Mouse (Mus musculus) right cerebral cortex, adult 2 months (tissue): ENCODE measurements around the gene Fkrp.
A peak's percentile ranks its signal among the peaks of the same experiment; 100 is the strongest.

Experiments
- DNase-seq, 2 experiments: peaks; one replicate each; pipeline ENCODE4 v3.0.0; 2021 to 2022; ENCODE audit warnings: low spot score in 2 of 2

Gene Fkrp

DNA sequence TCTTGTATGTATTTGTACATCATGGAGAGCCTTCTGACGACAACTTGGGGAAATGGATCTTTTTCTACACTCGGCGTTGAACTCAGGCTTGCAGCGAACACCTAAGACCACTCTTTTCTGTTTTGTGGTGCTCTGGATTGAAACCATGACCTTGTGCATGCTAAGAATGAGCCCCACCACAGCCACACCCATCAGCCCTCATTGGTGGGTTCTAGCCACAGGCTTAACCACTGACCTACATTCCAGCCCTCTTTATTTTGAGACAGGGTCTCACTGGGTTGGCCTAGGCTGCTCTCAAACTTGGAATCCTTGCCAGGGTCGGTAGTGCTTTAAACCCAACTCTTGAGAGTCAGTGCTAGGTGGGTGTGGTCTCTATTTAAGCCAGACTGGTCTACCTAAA lies 21.6 kb downstream of the Fkrp start:
- DNase-seq, result no peak

DNA sequence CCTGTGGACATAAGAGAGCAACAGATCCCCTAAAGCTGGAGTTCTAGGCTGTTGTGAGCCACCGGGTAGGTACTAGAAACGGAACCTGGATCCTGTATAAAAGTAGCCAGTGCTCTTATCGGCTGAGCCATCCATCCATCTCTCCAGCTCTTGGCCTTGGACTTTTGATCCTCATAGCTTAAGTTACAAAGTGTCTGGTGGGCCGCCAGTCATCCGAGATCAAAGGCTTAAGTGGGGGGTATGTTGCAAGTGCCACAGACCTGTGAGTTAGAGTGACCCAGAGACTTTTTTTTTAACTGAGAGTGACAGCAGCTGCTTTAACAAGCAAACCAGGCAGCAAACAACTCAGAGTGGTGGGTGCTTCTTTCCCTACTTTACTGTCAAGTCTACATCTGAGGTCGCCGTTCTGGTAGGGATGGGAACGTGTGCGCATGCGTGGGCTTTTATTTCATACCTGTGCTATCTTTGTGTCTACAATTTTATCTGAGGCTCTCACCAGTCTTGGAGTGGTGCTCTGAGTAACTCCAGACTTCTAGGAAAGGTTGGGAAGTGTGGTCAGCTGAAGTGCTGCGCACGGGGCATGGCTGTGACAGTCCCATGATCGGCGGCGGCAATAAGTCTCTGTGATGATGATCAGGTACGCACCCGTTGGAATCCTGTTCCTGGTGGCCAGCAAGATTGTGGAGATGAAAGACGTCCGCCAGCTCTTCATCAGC lies 23.4 kb downstream of the Fkrp start:
- DNase-seq, result no peak

DNA sequence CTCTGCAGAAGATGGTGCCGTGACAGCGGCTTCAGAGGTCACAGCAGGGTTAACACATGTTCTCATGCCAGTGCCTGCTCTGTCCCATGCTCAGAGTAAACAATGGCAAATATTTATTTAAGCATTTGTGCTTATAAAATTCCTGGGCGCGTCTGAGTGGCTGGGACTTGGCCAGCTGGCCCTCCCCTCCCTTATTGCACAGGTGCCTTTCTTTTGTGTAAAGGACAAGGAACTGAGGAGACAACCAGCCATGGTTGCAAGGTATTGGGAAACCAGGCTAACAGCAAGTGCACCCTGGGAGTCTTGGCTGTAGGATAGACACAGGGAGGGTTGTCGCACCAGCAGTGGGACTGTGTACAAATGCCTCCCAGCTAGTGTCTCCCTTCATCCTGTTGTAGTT lies 24.2 kb downstream of the Fkrp start:
- no peak for DNase-seq

DNA sequence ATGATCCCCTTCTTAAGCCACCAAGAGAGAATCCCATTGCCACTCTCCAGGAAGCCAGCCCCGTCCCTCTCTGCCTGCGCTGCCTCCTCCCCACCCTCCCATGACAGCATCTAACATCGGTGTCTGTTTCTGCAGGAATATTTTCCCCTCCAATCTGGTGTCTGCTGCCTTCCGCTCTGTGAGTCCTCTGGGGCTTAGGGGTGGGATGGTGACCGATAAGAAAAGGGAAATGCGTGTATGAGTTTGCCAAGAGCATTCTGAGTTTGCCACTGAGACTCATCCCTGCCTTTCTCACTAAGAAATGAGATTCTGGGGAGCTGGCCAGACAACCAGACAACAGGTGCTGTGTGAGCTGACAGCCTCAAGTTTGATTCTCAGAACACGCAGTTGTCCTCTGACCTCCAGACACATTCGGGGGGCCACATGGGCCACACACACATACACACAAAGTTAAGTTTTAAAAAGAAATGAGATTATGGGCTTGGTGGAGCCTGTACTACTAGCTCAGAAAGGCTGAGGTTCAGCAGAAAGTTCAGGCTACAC lies 30.9 kb downstream of the Fkrp start:
- no peak for DNase-seq

DNA sequence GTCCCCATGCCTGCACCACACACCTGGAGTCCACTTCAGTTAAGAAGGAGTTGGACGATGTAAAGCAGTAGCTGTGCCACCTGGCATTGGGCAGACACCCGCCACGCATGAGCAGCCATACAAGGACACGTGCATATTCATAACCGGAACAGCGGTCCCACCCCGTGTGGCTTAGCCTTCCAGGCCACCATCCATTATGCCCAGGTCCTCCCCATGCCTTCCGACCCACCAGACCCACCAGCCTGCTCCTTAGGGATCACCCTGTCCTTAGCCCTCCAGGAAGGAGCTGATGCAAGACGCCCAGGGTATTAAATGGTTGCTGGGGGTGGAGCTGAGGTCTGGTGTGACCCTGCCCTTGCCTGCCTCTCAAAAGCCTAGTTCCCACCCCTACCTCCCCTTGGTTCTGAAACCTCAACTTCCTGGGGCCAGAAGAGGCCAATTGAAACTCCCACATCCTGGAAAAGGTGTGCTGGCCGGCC lies 32.0 kb downstream of the Fkrp start:
- DNase-seq, result no peak

DNA sequence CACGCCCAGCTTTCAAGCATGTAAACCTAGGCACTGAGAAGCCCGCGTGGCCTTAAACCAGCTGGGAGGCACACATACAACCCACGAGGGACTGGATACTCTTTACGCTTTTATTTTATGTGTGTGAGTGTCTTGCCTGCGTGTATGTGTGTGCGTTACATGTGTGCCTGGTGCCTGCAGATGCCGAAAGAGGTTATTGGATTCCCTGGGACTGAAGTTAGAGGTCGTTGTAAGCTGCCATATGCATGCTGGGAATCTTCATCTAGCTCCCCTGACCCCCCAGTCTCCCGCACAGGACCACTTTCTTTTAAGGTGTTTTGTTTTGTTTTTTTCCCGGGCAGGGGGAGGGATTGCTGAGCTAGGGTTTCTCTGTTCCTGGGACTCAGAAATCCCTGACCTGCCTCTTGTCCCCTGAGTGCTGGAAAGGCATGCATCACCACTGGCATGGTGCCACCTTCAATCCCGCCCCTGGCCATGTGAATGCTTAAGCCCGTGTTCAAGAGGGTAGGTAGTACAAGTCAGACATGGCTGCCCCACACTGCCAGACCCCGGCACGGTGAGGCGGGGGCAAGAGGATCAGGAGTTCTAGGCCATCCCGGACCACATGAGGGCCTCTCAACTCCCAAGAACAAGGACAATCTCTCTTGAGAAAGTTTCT lies 32.6 kb downstream of the Fkrp start:
- no peak for DNase-seq

DNA sequence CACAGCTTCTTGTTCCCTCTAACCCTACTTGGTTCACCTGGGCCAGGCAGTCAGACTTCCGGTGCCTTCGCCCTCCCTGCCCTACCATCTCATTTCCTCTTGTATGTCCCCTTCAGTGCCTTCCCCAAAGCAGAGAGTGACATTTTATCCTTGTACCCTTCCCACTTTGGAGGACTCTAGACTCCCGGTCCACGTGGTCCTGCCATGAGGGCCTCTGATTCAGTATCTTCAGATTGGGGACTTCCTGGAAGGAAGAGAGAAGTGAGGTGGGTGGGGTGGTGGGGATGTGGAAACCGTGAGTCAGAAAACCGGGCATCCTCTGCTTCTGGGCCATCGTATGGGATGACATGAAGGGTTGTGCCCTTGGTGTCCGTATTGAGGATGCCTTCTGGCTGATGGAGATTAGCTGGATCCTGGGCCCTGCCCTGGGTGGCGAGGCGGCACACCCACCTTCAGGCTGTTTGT lies 33.3 kb downstream of the Fkrp start:
- no peak for DNase-seq

DNA sequence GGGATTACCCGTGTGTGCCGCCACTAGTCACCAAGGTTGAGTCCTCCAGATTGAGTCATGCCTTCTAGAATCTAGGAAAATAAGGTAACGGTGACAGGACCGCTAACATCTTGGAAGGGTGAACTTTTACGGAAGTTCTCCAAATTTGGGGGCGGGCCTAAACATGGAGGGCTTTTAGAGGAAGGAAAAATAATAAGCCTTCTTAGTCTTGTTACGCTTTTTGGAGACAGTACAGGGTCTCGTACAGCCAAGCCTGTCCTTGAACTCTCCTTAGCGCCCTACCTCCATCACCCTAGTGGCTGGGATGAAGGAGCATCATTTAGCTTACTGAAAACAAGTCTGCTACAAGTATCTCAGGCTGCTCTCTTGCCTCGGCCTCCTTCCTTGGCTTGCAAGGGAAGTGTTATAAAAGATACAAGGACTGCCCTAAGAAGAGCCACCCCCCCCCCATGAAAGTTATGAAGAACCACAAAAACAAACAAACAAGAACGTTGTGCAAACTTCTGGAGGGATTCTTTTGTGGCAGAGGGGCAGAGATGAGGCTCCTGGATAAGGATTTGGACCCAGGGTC lies 33.9 kb downstream of the Fkrp start:
- no peak for DNase-seq

DNA sequence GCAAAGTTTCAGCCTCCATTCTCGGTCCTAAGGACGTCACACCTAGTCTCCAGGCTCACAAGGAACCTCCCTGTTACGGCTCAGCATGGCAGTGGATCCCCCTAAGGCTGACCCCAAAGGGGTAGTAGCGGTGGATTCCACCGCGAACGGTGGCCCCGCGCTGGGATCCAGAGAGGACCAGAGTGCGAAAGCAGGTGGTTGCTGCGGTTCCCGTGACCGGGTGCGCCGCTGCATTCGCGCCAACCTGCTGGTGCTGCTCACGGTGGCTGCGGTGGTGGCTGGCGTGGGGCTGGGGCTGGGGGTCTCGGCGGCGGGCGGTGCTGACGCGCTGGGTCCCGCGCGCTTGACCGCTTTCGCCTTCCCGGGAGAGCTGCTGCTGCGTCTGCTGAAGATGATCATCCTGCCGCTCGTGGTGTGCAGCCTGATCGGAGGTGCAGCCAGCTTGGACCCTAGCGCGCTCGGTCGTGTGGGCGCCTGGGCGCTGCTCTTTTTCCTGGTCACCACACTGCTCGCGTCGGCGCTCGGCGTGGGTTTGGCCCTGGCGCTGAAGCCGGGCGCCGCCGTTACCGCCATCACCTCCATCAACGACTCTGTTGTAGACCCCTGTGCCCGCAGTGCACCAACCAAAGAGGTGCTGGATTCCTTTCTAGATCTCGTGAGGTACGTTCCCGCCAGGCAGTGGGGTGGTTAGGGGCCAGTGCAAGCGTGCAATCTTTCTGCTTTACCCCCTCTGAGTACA lies 34.5 kb downstream of the Fkrp start:
- DNase-seq, result peak in 1 of 2 experiments; percentile 18

DNA sequence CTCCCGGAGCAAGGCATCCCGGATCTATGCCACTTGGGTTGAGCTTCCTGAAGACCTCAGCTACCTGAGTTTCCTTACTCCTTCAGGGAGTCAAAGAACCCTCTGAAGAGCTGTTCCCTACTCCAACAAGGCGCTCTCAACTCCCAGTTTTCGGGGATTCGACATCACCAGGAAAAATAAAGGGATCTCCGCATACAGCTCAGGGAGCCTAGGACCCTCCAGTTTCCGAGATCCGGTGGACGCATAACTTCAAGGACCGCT lies 35.0 kb downstream of the Fkrp start:
- DNase-seq, result no peak

DNA sequence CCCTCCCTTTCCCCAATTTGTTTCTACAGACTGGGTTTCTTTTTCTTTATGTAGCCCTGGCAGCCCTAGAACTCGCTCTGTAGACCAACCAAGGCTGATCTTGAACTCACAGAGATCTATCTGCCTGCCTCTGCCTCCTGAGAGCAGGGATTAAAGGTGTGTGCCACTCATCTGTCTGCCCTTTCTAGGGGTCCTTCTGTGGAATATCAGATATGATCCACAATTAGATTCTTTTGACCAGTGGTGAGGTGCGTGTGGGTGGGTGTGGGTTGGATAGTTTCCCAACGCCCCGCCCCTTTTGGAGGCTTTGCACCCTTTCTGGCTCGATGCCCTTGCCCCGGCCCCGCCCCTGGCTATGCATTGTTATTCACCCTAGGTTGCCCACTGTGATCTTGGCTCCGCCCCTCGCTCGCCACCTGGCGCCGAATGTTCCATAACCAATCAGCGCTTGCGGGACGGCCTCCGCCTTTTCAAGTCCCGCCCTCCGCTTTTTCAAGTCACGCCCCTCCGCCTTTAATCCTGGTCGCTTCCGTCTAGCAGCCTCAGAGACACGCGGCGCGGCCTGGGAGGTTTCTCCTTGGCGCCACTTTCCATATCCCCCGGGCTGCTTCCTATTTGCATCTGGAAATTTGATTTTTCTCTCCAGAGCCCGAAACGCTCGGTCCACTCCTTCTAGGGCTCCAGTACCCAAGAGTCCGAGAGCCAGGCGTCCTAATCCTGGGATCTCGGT lies 35.5 kb downstream of the Fkrp start, which contains the start of gene Slc1a5:
Gene Slc1a5, plus strand, starts transcription at position 516 of the 730 bp plus-strand sequence.
- peak; percentile 52 to 59 for DNase-seq

DNA sequence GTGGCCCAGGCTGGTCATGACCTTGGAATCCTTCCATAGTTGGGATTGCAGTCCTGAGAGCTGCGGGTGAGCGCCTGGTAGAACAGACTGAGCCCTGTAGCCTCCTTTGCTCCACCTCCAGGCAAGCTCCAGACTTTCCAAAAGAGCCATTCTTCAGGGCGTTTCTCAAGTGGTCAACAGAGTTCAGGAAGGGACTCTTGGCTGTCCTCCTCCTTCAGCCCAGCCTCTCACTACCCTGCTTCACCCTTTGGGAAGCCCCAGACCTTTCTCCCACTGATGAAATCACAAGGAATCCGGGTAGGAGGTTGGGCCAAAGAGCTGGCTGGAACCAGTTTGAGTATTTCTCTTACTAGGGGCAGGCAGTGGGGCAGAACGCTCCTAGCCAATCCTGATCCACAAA lies 36.5 kb downstream of the Fkrp start:
- DNase-seq, result no peak

DNA sequence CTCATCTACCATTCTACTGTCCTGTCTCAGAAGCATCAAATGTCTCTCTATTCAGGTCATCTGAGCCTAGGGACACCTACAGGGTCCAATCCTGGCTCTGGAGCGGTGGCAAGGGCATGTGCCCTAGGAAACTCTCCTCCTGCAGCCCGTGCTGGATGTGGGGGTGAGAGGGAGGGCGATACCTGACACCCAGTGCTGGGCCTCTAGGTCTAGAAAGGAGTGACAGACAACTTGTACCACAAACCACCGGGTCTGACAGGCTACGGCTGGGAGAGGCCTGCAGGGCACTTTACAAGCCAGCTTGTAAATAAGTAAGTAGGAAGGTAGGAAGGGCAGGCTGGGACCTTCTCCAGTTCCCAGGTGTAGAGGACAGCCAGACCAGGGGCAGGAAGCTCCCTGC lies 40.6 kb downstream of the Fkrp start:
- no peak for DNase-seq

DNA sequence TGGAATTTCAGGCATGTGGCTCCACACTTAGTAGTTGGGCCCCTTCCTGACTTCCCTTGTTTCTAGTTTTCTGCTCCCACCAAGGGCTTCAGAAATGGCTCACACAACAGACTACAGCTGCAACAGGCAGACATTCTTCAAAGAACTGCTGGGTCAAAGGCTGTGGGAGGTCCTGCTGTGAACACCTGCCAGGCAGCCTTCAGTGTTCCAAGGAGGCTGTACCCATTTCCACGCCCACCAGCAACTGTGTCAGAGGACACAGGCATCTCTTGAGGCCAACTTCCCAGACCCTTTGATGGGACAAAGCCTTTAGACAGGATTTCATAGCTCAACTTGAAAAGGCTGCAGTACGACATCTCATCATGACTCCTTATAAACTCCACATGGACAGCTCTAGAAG lies 50.1 kb downstream of the Fkrp start:
- DNase-seq, result no peak

DNA sequence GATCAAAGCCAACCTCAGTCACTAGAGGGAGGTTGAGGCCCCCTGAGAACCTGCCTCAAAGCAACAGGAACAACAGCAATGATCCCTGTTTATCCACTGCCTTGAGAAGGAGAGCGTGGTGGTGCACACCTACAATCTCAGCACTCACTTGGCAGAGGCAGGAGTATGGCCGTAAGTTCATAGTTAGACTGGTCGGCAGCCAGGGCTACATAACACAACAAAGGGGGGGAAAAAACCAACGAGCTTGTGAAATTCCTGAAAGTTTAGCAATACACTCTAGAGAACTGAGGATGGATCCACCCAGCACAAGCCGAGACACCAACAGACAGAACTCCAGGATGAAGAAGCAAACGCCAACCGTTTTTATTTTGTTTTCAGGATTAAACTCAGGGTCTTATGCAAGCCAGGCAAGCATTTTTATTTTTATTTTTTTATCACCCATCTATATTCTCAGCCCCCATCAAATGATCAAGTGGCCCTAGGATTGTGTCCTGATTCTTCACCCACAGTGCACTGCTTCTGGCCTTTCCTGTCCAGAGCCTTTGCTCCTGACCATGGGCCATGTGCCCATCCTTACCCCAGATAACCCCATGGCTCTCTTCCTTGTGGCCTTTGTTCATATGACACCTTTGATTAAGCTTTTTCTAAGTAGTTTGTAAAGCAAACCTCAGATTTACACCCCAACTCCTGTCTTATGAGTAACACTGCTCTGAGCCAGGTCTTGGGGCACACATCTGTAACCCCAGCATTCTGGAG lies 52.9 kb downstream of the Fkrp start:
- no peak for DNase-seq

DNA sequence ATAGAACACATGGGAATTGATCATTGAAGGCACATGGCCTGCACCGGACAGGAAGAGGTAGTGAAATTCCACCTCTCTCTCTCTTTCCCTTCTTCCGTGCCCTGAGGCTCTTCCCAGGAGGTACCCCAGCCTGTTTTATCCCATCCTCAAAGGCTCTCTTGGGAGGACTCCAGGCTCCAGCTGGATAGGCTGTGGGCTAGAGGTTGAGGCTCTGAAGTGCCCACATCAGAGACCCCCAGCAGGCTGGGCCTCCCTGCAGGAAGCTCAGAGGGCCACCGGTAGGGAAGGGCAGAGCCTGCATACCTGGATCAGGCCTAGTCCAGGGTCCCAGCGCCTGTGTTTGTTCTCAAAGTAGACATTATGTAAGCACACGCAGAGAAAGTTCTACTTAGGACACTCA lies 54.9 kb downstream of the Fkrp start:
- no peak for DNase-seq

DNA sequence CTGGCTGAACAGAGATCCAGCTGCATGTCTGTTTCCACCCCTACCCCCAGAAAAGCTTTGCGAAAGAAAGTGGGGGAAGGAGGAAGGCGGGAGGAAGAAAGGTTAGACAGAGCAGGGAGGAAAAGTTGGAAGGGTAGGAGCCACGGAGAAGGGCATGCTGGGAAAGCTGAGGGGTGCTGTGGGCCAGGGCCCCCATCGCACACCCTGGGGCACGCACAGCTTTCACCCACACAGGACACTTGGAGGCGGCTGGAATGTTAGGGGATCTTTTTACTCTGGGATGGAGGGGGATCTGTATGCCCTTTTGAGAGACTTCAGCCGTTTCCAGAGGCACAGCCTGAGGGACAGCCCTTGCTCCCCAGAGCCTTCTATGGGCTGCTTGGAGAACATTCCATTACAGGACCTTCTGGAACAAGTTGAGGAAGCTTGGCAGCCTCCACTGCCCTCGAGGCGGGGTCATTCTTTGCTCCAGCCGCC lies 55.5 kb downstream of the Fkrp start:
- no peak for DNase-seq

DNA sequence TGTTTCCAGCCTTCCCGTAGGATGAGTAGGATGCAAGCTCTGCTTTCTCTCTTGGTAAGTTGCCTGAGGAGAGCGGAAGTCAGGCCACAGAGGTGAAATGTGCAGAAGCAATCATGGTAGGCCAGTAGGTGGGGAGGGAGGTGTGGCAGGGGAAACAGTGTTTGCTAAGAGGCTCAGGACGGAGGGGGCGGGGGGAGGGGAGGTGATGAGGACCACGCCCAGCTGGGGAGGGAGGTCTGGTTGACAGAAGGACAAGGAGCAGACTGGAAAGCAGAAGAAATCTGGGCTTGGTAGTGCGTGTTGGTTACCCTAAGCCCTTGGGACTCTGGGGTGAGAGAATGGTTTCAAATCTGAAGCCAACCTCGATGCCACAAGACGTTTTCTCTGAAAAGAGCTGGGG lies 56.2 kb downstream of the Fkrp start:
- DNase-seq, result no peak
